Mouse (Mus musculus) liver, embryonic 13.5 days (tissue): ENCODE results near the gene Flot1. TPM values are rescaled to one million over a fixed set of nuclear protein-coding genes. Genes with fewer than 3 reads are reported as not detected.
"Not testable (repeated sequence)": the region's sequence is repeated elsewhere in the genome, so short reads cannot be mapped to it uniquely, and the experiment has no call there.

Experiments
- ATAC-seq: fragments of 200-750 bp; cut with Nextera tagmentation; 2 replicates; pipeline ENCODE4 v1.8.0; 2017; ENCODE audit warnings: low read depth, mild to moderate bottlenecking, moderate number of reproducible peaks, moderate library complexity
- DNase-seq: peaks from one replicate; pipeline ENCODE4 v3.0.0; 2022
- H3K27ac ChIP-seq: fragments of 300-500 bp; sonication (generic); 2 replicates; pipeline ENCODE4 v1.5.1; 2015; ENCODE audit warnings: moderate library complexity, mild to moderate bottlenecking, inconsistent platforms
- H3K27me3 ChIP-seq: fragments of 300-500 bp; sonication (generic); 2 replicates; pipeline ENCODE4 v1.6.1; 2015; ENCODE audit warnings: mild to moderate bottlenecking, inconsistent platforms
- H3K36me3 ChIP-seq: fragments of 300-500 bp; sonication (generic); 2 replicates; pipeline ENCODE4 v1.6.1; 2015; ENCODE audit warnings: mild to moderate bottlenecking, inconsistent platforms
- H3K4me1 ChIP-seq: fragments of 300-500 bp; sonication (generic); replicated peaks from 2 replicates; pipeline ENCODE4 v1.6.1; 2015; ENCODE audit warnings: inconsistent platforms
- H3K4me2 ChIP-seq: fragments of 300-500 bp; sonication (generic); 2 replicates; pipeline ENCODE4 v1.6.1; 2015; ENCODE audit warnings: inconsistent platforms, mild to moderate bottlenecking, moderate library complexity
- H3K4me3 ChIP-seq: fragments of 300-500 bp; sonication (generic); replicated peaks from 2 replicates; pipeline ENCODE4 v1.5.1; 2015; ENCODE audit warnings: mild to moderate bottlenecking, inconsistent platforms
- H3K9ac ChIP-seq: fragments of 300-500 bp; sonication (generic); 2 replicates; pipeline ENCODE4 v1.6.1; 2015; ENCODE audit warnings: mild to moderate bottlenecking, inconsistent platforms
- H3K9me3 ChIP-seq: fragments of 300-500 bp; sonication (generic); replicated peaks from 2 replicates; pipeline ENCODE4 v1.6.1; 2016; ENCODE audit warnings: inconsistent platforms
- WGBS: fragments of 180-500 bp; shearing (Covaris S2); methylation state at CpG from one replicate; pipeline ENCODE4 v1.1.7; 2015; ENCODE audit not compliant: insufficient replicate concordance; 5-methylcytosine and 5-hydroxymethylcytosine counted together
- polyA plus RNA-seq: library from polyadenylated mRNA; unstranded; fragments of >200 nt; fragmentation: Nextera tagmentation; extraction: Ambion mirVana; gene quantifications from 2 replicates; pipeline ENCODE4 v1.2.1, GENCODE M21; 2015

Flot1 gene
- polyA plus RNA-seq, 1 experiment from 2014 or later: 38.2 TPM

DNA sequence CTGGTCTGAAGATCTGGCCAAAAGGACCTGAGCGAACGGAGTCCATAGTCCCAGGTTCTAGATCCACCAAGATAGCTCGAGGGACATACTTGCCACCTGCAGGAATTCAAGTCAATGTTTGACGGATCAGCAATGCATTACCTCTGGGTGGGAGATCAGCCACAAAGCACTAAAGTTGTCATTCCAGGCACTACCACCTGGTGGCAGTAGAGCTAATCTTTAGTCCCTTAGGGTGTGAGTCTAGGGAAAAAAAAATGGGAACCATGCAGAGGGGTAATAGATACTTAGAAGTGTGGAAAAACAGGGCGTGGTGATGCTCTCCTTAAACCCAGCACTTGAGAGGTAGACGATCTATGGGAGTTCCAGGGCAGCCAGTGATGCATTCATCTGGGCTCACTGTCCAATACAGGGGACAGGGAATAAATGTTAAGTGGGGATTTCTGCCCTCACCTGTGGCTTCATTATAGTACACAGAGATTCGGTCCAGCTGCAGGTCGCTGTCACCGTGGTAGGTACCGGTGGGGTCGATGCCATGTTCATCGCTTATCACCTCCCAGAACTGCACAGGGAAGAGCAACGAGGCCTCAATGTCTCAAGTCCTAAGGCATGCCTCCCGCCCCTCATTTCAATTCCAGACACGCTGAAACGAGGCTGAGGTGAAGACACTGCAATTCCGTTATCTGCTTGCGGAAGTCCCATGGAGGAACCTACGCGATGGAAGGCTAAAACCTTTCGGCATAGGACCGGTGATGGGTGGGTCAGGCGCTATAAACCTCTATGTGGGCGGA, 13.3 kb downstream of the Flot1 start:
- Histone ChIP-seq H3K36me3 (peaks cover 49% of the 10 kb centered on the region), H3K9me3 (no peaks in the 10 kb centered on the region), H3K4me1 (peaks cover 70% of the 10 kb centered on the region), H3K27ac (peak overlapping the region; percentile 98), H3K4me2 (peak overlapping the region; percentile 95), H3K4me3 (peak overlapping the region; percentile 93), H3K27me3 (no peaks in the 10 kb centered on the region), H3K9ac (peak overlapping the region; percentile 98)
- DNase-seq (peak; percentile 64), ATAC-seq (no peak)
- WGBS: 8% methylated on average over 24 of the region's 24 CpGs

DNA sequence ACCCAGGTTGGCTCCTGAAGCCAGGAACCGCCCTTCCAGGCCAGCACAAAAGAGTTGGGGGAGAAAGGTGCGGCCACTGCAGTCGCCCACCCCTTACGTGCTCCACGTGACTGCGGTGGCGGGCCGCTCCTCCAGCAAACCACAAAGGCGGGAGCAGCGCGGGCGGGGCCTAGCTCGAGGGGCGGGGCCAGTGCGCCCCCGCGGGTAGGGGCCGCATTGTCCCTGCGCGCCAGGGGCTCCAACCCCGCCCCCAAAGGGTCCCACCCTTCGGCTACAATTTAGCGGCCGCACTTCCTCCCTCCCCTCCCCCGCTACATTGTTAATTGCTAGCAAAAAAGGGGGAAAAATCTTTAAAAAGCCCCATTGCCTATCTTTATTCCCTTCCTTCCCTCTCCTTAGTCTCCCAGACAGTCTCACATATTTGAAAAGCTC, 14.0 kb downstream of the Flot1 start:
- Histone ChIP-seq H3K27ac (peak overlapping the region; percentile 98), H3K4me1 (peaks cover 74% of the 10 kb centered on the region), H3K9me3 (no peaks in the 10 kb centered on the region)

DNA sequence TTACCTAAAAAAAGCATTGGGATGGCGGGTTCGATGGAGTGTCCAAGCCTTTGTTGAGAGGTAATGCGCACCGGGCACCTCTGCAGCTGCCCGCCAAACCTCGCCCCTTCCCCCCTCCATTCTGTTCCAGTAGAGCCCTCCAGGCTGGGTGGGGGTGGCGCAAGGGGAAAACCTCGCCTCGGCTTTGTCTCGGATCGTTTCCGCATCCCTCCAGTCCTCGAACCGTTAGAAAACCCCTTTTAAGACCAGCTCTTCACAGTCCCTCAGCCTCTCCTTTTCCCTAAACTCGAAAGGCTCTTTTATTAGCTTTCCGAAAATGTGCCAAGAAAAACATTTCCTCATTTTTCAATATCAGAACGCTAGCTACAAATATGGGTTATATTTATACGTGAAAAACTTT, 14.5 kb downstream of the Flot1 start:
- under 1% methylated on average over 18 of the region's 18 CpGs for WGBS
- no peaks in the 10 kb centered on the region for H3K9me3 ChIP-seq
- H3K27me3 ChIP-seq: no peaks in the 10 kb centered on the region
- H3K4me1 ChIP-seq: peaks cover 75% of the 10 kb centered on the region
- ATAC-seq (no peak), DNase-seq (peak; percentile 47)
- H3K9ac ChIP-seq: peak overlapping the region; percentile 98
- peak overlapping the region; percentile 95 for H3K4me2 ChIP-seq
- H3K36me3 ChIP-seq: peaks cover 44% of the 10 kb centered on the region
- H3K4me3 ChIP-seq: peak overlapping the region; percentile 93
- peak overlapping the region; percentile 98 for H3K27ac ChIP-seq

More for the DNA sequence above, 14.0 kb downstream of the Flot1 start:
- Histone ChIP-seq H3K4me3 (peak overlapping the region; percentile 93), H3K9ac (peak overlapping the region; percentile 98), H3K36me3 (peaks cover 49% of the 10 kb centered on the region), H3K27me3 (no peaks in the 10 kb centered on the region), H3K4me2 (peak overlapping the region; percentile 95)
- WGBS: under 1% methylated on average over 21 of the region's 25 CpGs
- DNase-seq (peak; percentile 88), ATAC-seq (peak; percentile 31)

DNA sequence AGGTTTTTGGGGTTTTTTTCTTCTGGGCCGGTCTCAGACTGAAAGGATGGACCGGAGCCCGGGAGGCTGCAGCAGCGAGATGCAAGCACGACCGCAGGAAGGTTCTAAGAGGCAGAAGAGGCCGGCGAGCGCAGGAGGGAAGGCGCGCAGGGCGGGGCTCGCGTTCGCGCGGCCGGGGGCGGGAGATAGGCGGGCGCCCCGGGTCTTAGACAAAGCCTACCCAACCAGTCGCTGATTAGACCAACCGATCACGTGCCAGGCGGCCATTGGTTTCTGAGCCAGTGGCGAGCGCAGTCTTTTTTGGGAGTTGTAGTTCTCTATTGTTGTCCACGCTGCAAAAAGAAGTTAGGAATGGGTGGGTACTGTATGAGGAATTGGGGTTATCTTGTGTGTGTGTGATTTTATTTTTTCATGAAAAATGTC, 15.1 kb downstream of the Flot1 start, which contains the start of gene Tubb5:
Gene Tubb5 (minus strand): TSS at position 185 of the 423 bp plus-strand sequence.
- Histone ChIP-seq H3K4me1 (peaks cover 75% of the 10 kb centered on the region), H3K27me3 (no peaks in the 10 kb centered on the region), H3K27ac (peak within 1 kb of the TSS; percentile 98), H3K4me3 (peak within 1 kb of the TSS; percentile 93), H3K9ac (peak within 1 kb of the TSS; percentile 98), H3K4me2 (peak within 1 kb of the TSS; percentile 95), H3K9me3 (no peaks in the 10 kb centered on the region), H3K36me3 (peaks cover 38% of the 10 kb centered on the region)
- under 1% methylated on average over 29 of the region's 29 CpGs for WGBS
- ATAC-seq (peak; percentile 69), DNase-seq (peak; percentile 96)

DNA sequence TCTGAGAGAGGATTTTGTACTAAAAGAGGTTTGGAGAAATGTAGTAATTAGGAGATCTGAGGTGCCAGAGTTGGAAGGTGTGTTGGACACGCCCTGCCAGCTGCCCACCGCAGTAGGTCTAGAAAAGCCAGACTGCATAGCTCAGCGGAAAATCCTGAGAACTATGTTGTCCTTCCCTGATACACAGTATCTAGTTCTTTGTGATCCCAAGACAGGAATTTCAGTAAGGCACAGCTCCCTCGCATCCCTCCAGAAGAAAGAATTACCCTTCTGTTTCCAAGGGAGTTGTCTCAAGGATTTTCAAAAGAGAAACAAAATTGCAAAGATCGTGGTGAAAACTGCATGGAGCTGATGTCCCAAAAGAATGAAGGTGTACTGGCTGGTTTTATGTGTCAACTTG, 15.5 kb downstream of the Flot1 start:
- Histone ChIP-seq H3K27me3 (no peaks in the 10 kb centered on the region), H3K9me3 (no peaks in the 10 kb centered on the region), H3K9ac (peak overlapping the region; percentile 98), H3K27ac (peak overlapping the region; percentile 98), H3K4me1 (peaks cover 74% of the 10 kb centered on the region), H3K36me3 (peaks cover 35% of the 10 kb centered on the region), H3K4me3 (peak overlapping the region; percentile 93), H3K4me2 (peak overlapping the region; percentile 95)
- no peak for ATAC-seq
- no peak for DNase-seq
- under 1% methylated on average over 5 of the region's 5 CpGs for WGBS

DNA sequence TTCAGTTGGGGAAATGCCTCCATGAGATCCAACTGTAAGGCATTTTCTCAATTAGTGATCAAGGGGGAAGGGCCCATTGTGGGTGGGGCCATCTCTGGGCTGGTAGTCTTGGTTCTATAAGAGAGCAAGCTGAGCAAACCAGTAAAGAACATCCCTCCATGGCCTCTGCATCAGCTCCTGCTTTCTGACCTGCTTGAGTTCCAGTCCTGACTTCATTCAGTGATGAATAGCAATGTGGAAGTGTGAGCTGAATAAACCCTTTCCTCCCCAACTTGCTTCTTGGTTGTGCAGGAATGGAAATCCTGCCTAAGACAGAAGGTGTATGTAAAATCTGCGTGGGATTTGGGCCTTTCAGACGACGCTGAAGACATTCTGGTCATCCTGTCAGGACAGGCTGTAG, 16.0 kb downstream of the Flot1 start:
- peaks cover 70% of the 10 kb centered on the region for H3K4me1 ChIP-seq
- peak overlapping the region; percentile 98 for H3K27ac ChIP-seq
- DNase-seq: peak; percentile 57
- peak overlapping the region; percentile 95 for H3K4me2 ChIP-seq
- peaks cover 34% of the 10 kb centered on the region for H3K36me3 ChIP-seq
- not testable (repeated sequence) for H3K27me3 ChIP-seq, ATAC-seq, H3K9me3 ChIP-seq
- peak overlapping the region; percentile 98 for H3K9ac ChIP-seq
- peak overlapping the region; percentile 93 for H3K4me3 ChIP-seq
- 65% methylated on average over 3 of the region's 3 CpGs for WGBS

DNA sequence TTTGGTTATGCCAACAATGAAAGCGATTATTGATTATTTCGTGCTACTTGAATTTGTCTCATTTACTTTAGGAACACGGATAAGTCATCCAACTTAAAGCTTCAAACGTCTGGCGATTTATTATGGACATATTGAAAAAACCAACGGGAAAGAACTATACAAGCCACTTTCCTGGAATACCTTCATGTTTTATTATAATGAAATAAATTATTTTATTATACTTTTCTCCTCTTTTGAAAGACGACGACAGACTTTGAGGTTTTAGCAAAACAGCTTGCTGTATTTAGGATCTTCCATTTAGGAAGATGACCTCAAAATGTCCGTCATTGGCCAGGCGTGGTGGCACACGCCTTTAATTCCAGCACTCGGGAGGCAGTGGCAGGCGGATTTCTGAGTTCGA, 17.5 kb downstream of the Flot1 start:
- peak overlapping the region; percentile 66 for H3K4me3 ChIP-seq
- H3K4me2 ChIP-seq: peak overlapping the region; percentile 76
- WGBS: 38% methylated on average over 14 of the region's 14 CpGs
- DNase-seq (no peak), ATAC-seq (no peak)
- peak overlapping the region; percentile 98 for H3K27ac ChIP-seq
- H3K9me3 ChIP-seq: no peaks in the 10 kb centered on the region
- H3K9ac ChIP-seq: peak overlapping the region; percentile 58
- peaks cover 57% of the 10 kb centered on the region for H3K4me1 ChIP-seq
- H3K36me3 ChIP-seq: peaks cover 32% of the 10 kb centered on the region
- H3K27me3 ChIP-seq: no peaks in the 10 kb centered on the region

DNA sequence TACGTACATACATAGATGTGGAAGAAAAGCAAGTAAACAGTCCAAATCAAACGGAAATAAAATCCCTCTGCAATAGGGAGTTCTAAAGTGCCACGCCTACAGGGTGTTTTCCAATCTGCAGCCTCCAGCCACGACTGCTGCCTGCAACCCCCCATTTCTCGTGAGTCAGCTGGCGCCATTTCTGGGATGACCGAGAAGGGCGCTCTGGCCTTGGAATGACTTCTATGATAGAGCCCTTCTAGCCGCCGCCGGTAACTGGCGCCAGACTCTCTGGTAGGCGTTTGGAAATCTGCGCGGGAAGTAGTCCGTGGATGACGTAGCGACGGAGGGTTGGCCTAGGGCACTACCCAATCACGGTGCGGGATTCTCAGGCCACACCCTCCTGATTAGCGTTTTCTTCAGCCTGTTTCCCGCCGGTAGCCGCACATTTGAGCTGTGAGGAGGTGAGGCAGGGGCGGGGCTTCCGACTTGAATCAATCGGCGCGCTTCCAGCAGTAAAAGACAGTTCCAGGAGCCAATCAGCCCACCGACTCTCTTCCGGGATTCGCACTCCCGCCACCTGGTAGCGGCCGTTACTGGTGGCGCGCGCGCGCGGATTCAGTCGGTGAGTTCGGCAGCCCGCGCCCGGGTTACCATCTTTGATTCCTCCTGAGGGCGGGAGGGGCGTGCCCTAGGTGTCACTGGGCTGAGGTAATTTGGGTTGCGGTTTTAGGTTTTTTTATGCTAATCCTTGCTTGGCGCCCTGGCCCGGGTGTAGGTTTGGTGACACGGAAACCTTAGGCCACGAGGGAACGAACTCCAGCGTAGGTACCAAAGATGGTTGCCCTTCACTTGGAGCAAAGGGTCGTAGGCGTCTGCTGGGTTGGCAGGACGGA, 18.3 kb downstream of the Flot1 start, which contains the start of gene Mdc1:
Gene Mdc1 (plus strand): TSS at position 440 of the 875 bp plus-strand sequence.
- DNase-seq (peak; percentile 100), ATAC-seq (peak; percentile 85)
- WGBS: under 1% methylated on average over 59 of the region's 59 CpGs
- Histone ChIP-seq H3K4me2 (peak within 1 kb of the TSS; percentile 76), H3K27ac (peak within 1 kb of the TSS; percentile 98), H3K9me3 (no peaks in the 10 kb centered on the region), H3K9ac (peak within 1 kb of the TSS; percentile 81), H3K36me3 (peaks cover 32% of the 10 kb centered on the region), H3K27me3 (no peaks in the 10 kb centered on the region), H3K4me1 (peaks cover 50% of the 10 kb centered on the region), H3K4me3 (peak within 1 kb of the TSS; percentile 66)

DNA sequence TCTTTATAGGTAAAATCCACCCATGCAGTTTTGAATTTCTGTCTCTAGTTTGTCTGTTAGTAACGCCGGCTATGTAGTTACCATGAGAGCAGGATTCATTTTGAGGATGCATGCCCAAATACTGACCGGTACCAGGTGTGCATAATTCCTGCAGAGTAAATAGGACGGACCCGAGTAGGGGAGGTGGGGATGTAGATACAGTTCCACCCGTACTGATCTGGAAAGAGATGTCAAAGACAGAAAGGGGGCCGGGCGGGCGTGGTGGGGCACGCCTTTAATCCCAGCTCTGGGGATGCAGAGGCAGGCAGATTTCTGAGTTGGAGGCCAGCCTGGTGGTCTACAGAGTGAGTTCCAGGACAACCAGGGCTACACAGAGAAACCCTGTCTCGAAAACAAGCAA, 19.0 kb downstream of the Flot1 start:
- 11% methylated on average over 11 of the region's 11 CpGs for WGBS
- no peak for DNase-seq

DNA sequence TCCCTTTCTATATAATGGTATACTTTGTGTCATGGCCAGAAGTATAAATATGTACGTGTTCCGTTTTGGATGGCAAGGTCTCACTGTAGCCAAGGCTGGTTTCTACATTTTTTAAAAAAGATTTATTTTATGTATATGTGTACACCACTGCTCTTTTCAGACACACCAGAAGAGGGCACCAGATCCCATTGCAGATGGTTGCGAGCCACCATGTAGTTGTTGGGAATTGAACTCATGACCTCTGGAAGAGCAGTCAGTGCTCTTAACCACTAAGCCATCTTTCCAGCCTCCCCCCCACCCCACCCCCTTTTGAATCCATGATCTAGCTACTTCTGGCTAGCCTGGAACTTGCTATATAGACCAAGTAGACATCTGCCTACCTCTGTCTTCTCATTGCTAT, 20.5 kb downstream of the Flot1 start:
- WGBS: 90% methylated on average over 3 of the region's 3 CpGs
- no peak for ATAC-seq
- peaks cover 48% of the 10 kb centered on the region for H3K36me3 ChIP-seq
- H3K27me3 ChIP-seq: no peaks in the 10 kb centered on the region
- peak overlapping the region; percentile 81; the same call in 1 of the 2 replicates for H3K9ac ChIP-seq
- peak overlapping the region; percentile 76 for H3K4me2 ChIP-seq
- peaks cover 43% of the 10 kb centered on the region for H3K4me1 ChIP-seq
- no peak overlapping the region for H3K4me3 ChIP-seq
- no peaks in the 10 kb centered on the region for H3K9me3 ChIP-seq
- no peak for DNase-seq
- H3K27ac ChIP-seq: no peak overlapping the region

More for the DNA sequence above, 19.0 kb downstream of the Flot1 start:
- Histone ChIP-seq H3K9me3 (no peaks in the 10 kb centered on the region), H3K27me3 (no peaks in the 10 kb centered on the region), H3K4me1 (peaks cover 45% of the 10 kb centered on the region), H3K27ac (peak overlapping the region; percentile 94), H3K9ac (peak overlapping the region; percentile 81), H3K4me2 (peak overlapping the region; percentile 76), H3K4me3 (peak overlapping the region; percentile 66), H3K36me3 (peaks cover 33% of the 10 kb centered on the region)
- ATAC-seq: no peak

DNA sequence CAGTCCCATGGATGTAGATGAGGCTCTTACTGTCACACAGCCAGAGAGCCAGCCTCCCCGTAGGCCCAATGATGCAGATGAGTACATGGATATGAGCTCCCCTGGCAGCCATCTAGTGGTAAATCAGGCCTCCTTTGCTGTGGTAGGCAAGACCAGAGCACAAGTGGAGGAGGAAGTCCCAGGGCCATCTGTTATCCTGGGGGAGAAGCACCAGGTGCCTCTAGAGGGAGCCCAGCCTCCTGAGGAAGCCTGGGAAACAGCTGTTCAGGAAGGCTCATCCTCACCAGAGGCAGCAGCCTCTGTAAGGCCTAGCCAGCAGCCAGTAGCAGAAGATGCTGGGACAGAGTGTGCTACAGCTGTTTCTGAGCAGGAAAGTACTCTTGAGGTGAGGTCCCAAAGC, 25.1 kb downstream of the Flot1 start:
- H3K27ac ChIP-seq: peak overlapping the region; percentile 2; the same call in 1 of the 2 replicates
- H3K4me1 ChIP-seq: peaks cover 27% of the 10 kb centered on the region
- H3K27me3 ChIP-seq: no peaks in the 10 kb centered on the region
- 67% methylated on average over 1 of the region's 1 CpGs for WGBS
- H3K36me3 ChIP-seq: peaks cover 92% of the 10 kb centered on the region
- H3K4me3 ChIP-seq: no peak overlapping the region
- no peak for DNase-seq
- ATAC-seq: no peak
- H3K9ac ChIP-seq: 0 out of 2 replicates have a peak overlapping the region, but pooled peaks have one; percentile 2
- H3K9me3 ChIP-seq: no peaks in the 10 kb centered on the region
- H3K4me2 ChIP-seq: no peak overlapping the region
